Mouse (Mus musculus): ENCODE results near the gene Psmb2.
A peak's percentile ranks its signal among the peaks of the same experiment; 100 is the strongest.

The Psmb2 gene

DNA sequence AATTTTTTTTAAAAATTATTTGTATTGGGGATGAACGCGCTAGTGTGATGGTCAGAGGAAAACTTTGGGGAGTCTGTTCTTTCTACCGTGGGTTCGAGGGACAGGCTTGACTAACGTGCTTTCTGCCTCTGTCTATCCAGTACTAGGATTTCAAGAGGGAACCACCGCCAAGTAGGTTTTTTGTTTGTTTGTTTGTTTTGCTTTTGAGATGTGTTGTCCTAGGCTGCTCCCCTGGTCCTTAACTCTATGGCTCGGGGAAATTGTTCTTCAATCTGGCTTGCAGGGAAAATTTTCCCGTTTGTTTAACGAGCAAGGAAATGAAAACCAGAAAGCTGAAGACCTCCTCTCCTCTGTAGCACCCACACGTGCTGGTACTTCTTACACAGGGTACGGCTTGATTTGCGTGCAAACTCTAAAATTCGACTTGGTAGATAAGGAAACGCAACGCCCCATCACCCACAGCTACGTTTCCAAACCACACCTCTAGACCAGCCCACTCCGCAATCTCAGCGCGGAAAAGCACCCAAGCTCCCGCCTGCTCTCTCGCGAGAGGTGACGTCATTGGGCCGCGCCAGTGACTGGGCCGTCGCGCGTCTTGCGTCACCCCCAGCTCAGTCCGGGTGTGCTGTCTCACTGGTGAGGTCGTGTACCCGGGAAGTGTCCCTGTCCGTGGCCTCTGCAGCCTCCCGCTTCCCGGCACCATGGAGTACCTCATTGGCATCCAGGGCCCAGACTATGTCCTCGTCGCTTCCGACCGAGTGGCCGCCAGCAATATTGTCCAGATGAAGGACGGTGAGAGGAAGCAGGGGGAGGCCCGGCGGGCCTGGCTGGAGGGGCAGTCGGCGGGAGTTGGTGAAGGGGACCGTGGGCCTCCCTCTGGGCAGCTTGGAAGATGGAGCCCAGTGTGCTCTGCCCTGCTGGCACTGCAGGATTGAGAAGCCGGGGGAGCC lies at the start of gene Psmb2:
TSS of gene Psmb2 (plus strand) at position 577 of the 950 bp plus-strand sequence.
- peak; percentile 100 for DNase-seq (ENCODE audit: low spot score)

DNA sequence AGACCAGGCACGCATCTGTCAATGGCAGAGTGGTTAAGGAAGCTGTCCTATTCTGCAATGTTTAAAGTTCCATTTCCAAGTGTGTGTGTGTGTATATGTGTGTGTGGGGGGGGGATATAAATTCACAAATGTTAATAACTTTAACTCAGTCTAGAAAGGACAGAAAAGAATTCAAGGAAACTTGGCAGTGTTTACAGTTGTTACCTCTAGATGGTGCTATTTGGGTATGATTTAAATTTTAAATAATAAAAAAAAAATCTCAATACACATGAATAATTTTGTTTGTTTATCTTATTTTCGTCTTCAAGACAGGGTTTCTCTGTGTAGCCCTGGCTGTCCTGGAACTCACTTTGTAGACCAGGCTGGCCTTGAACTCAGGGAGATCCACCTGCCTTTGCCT lies 45.5 kb upstream of the Psmb2 start:
- DNase-seq (ENCODE audit: low spot score), result no peak

DNA sequence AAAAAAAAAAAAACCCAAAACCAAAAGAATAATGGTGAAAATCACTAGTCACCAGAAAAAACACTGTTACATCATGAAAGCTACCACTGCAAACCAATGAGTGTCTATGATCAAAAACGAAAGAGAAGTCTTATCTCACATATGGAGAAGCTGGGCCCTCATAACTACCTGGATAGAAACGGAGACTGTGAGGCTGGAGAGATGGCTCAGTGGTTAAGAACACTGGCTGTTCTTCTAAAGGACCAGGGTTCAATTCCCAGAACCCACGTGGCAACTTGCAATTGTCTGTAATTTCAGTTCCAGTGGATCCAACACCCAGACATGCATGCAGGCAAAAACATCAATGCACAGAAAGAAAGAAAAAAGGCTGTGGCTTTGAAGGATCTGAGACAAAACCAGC lies 44.8 kb upstream of the Psmb2 start:
- no peak for DNase-seq (ENCODE audit: low spot score)

DNA sequence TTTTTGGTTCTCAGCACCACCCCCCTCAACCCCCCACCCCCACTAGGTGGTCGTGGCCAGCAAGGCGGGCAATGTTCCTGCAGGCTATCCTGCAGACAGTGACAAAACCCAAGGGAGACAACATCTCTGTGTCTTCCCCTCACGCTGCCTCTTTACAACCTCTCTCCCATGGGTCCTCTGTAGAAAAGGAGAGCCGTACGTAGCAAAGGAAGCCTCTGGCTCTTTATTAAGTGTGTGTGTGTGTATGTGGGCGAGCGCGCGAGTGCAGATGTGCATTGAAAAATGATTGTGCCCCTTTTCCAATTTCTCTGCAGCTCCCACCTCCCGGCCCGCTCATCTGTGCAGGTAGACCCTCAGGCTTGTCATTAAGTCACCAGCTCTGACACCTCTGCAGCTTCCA lies 41.1 kb upstream of the Psmb2 start:
- no peak for DNase-seq (ENCODE audit: low spot score)

DNA sequence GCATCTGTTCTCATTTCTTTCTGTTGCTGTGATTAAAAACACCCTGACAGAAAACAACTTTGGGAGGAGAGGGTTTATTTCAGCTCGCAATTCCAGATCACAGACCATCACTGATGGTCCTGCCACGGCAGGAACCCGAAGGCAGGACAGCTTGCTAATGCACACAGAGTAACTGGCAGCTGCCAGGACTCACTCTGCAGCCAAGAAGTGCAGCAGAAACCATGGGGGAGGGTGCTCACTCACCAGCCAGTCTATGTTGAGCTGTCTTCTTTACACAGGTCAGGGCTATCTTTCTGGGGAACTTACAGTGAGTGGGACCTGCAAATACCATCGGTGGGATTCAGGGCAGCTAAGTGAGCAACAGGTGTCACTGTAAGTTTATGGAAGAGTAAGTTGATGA lies 40.0 kb upstream of the Psmb2 start:
- no peak for DNase-seq (ENCODE audit: low spot score)

DNA sequence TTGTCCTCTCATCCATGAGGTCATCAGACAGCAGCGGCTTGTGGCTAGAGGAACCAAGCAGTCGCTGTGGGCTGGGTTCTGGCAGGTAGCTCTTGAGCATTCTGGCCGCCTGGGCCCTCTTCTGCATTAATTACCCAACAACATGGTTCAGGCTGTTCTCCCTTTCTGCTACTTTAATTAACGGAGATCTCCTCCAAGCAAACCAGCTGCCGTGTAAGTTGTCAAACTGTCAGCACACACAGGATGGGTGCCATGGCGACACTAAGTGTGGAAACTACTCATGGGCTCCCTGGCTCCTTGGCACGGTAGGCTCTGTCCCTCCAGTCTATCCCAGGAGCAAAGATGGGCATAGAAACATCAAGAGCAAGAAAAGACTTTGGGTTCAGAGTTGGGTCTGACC lies 38.1 kb upstream of the Psmb2 start:
- DNase-seq (ENCODE audit: low spot score), result no peak

DNA sequence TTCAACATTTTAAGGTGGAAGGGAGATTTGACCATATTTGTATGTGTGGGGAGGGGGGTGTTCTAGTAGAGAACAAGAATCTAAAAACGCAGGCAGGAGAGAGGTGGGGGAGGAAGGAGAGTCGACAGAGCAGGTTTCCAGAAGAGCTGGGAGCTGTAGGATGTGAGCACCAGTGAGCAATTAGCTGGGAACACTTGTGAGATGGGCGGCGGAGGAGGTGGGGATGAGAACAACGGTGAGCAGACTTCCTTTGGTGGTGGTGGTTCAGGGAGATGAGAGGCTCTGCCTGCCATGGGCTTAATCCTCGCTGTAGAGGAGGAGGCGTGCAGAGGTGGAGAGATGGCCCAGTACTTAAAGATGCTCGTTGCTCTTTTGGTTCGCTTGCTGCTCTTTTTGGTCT lies 35.5 kb upstream of the Psmb2 start:
- DNase-seq (ENCODE audit: low spot score), result no peak

DNA sequence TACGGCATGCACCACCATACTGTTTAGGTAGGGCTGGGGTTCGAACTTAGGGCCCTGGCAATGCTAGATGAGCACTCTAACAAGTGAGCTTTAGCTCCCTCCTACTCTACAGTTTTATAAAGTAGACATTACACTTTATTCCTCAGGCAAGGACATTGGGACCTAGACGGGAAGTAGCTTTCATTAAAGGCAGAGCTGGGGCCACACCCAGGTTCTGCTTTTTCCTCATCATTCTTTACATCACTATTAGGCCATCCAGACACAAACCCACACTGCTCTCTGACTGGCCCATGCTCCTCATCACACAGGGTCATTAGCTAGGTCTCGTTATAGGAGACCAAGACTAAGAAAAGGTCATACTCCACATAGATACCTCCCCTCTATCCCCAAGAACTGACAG lies 33.6 kb upstream of the Psmb2 start:
- no peak for DNase-seq (ENCODE audit: low spot score)

DNA sequence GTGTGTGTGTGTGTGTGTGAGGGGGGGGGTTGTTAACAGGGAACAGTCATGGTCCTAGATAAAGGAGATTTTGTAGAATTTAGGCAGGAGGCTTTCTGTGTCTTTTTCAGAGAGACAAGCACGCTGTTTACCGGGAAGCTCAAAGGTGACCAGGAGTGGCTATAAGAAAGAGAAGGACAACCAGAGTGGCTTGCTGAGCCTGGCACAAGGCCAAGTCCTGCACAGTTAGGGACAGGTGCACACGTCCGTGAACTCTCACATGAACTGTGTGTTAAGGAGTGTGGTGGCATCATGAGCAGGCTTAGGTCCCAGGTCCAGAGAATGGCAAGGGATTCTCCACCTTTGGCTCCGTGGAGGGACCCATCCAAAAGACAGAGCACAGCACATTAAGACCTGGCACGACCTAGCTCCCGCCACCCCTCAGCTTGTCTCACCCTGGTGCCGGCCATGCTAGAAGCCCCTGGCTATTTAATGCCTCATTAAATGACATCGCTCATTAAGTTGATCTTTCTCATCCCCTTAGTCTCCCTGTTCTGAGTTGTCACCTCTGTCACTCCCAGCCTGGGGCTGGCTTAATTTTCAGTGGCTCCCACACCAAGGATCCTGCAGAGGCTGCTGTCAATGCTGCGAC lies 33.0 kb upstream of the Psmb2 start:
- DNase-seq (ENCODE audit: low spot score), result no peak

DNA sequence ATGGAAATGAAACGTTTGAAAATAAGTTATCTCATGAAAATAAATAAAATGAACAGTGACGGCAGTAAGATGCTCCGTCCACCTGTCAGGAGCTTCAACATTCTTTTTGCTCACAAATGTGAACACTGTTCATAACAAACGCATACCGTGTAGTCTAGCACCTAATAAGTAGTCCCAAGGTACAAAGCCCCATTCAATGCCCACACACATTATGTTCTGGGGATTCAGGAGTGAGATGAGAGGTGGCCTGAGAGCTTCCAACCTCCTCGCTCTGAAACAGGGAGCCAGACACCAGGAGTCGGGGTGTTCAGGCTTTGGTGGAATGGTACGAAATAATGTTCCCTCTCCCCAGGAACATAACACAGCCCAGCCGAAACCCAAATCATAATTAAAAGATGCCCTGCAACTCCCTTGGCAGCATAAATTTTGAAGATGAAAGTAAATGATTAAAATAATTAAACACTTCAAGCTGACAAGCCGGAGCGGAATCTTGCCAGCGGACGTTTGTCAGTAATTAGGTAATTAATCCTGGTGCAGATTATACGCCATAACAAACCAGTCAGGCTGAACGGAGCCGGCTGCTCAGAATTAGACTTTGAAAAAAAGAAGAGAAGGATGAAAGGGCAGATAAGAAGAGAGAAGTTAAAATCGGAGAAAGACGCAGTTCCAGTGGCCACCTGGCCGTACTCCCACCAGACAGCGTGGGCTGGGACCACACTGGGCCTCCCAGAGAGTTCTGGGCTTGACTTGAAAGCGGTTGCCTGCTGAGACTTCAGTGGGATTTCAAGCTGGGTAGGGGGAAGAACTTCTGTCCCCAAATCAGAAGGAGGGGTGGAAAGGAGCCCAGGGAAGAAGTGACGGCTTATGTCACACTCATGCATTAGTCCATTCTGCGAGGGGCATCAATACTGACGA lies 29.2 kb upstream of the Psmb2 start:
- no peak for DNase-seq (ENCODE audit: low spot score)

DNA sequence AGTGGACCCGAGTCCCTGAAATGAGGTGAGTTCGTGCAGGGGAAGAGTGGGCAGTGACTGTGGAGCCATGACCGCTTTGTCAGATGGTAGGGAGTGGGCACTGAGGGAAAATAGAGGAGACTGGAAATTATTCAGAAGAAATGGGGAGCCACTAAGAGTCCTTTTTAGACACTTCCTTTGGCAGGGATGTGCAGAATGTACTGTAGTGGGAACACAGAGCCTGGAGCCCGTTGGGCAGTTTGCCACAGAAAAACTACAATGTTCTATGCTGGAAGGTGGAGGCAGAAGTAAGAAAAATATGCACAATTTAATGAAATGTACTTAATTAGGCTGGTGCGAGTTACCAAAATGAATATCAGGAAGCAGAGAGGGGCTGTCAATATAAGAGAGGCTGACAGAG lies 24.3 kb upstream of the Psmb2 start:
- no peak for DNase-seq (ENCODE audit: low spot score)

DNA sequence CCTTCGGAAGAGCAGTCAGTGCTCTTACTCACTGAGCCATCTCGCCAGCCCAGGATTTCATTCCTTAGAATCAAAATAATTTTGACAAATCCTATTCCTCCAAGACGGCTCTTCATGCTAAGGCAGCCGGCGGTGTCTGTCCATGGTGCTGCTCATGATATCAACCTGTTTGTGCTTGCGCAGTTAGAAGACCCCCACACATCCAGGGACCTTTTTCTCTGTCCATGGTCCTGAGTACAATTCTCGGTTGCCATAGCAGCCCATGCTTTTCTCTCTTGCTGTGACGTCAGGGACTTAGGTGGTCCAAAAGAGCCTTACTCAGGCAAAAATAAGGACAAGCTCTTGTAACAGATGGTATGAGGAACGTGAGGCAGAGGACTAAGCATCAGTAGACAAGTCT lies 22.1 kb upstream of the Psmb2 start:
- DNase-seq (ENCODE audit: low spot score), result peak; percentile 61

DNA sequence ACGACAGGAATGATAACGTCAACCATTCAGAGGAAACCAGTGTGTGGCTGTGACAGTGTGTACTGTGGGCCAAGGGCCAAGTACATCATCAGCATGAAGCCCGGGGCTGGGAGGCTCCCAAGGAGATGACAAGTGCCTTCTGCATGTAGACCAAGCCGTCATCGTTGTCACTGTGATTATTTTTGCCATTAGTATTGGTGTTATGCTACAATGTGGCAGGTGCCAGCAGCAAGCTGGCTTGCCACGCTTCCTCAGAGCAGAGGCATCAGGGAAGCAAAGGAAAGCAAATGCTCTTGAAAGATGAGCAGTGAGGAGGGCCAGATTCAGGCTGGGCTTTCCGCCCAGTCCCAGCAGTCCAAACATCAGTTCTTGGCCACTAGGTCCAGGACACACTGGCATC lies 16.2 kb upstream of the Psmb2 start:
- no peak for DNase-seq (ENCODE audit: low spot score)

DNA sequence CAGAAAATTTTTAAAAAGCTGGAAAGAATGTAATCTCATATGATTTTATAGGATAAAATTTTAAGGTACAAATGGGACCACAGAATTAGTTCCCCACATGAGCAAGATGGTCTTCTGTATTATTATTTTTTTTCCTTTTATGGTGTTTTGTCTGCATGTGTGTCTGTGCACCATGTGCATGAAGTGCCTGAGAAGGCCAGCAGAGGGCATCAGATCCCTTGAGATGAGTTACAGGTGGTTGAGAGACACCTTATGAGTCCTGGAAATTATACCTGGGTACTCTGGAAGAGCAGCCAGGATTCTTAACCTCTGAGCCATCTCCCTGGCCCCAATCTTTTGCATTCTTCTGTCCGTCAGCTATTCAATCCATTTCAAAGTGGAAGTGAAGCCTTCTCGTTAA lies 10.4 kb upstream of the Psmb2 start:
- DNase-seq (ENCODE audit: low spot score), result no peak

DNA sequence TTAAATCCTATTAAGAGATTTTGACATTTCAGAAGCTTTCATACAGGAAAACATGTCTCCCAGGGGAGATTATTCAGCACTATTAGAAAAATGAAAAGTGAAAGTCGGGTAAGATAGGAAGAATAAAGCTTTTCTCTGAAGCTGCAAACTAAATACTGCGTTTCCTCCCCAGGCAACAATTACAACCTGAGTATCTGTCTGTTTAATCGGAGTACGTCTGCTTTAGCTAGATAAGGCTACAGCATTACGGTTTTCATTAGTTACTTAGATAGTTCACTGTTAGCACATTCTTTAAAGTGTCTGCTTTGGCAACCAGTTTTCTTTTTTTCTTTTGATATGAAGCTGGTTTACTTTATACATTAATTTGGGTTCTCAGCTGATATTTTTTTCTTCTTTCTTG lies 4.9 kb downstream of the Psmb2 start:
- DNase-seq (ENCODE audit: low spot score), result no peak

DNA sequence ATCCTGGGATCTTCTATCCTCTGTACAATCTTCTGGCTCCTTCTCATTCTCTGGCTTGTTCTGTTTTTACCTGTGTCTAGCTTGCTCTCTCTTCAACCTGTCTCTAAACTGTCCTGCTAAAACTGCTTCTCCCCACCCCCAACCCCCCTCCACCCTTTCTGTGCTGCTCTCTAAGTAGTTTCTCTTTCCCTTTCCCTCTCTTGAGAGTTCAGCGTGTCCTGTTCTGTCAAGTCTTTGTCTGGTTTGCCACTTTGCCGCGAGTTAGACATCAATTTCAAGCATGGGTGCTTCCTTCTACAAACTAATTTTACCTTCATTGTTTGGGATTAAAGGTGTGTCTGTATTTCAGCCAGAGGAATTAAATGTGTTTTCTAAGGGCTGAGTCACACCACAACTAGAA lies 5.7 kb downstream of the Psmb2 start:
- no peak for DNase-seq (ENCODE audit: low spot score)

DNA sequence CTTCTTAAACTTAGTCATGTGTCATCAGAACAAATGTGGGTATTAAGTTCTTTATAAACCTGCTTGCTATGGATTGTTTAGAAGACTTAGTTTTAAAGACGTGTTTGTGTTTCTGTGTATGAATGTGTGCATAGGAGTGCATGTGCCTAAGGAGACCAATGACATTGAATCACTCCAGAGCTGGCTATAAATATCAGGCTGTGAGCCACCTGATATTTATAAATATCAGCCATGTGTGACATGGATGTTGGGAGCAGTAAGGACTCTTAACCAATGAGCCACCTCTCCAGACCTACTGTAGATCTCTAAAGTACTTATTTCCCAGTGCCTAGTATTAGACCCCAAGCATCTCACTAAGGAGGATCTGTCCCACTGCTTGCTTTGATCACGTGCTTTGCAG lies 12.0 kb downstream of the Psmb2 start:
- DNase-seq (ENCODE audit: low spot score), result no peak

DNA sequence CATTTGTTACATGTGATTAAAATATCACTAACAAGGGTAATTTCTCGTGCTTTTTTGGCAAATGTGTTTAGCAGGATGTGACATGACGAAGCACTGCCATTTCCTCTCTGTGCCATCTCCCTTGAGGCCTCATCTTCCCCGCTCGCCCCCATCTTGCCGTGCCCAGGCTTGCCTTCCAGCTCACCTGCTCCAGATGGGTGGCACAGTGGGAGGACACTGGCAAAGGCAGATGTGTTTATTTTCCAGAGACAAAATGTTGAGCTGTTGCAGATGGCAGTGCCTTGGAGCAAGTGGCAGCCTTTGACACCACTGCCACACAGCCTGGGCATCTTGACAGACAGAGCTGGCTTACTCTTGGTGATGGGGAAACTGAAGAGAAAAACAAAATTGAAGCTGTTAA lies 15.6 kb downstream of the Psmb2 start:
- DNase-seq (ENCODE audit: low spot score), result no peak

DNA sequence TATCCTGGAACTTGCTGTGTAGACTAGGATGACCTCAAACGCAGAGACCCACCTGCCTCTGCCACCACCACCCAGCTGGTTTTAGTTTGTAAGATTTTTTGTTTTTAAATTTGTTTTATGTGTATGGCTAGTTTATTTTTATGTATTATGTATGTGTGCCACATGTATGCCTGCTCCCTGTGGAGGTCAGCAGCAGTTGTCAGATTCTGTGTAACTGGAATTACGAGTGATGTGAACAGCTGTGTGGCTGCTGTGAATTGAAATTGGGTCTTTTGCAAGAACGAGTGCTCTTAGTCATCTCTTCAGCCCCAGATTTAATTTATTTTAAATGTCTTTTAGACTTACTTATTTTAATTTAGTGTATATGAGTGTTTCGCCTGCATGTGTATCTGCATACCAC lies 19.5 kb downstream of the Psmb2 start:
- no peak for DNase-seq (ENCODE audit: low spot score)

DNA sequence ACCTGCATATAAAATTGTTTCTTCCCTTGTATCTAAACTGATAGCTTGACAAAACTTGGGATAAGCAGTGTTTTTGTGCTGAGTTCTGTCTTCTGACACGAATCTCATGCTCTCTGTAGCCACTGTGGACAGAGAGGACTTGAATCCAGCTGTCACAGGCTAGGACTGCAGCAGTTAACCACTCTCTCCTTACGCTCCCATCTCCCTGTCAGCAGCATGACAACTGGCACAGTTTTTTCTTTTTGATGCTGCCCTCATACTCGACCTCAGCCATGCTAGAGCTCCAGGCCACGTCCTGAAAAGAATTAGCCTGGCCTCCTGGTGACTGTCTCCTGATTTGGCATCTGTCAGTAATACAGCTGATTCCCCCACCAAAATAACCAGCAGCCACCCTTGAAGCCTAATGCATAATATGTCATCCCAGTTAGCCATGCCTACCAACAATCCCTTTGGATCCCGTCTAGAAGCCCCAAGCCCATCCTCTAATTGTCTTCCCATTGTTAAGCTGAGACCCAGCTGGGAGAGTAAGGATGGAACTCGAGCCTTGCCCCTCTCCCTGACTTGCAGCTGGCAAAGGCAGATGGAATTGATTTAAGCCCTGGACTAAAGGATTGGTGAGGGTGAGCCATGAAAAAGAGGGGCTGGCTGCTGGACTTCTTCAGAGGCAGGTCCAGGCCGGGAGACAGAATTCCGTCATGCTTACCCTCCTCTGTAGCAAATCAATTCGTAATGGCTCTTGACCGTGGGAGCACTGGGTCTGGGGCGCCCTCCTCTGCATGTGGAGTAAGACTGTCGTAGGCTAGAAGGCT lies 29.4 kb downstream of the Psmb2 start:
- no peak for DNase-seq (ENCODE audit: low spot score)

DNA sequence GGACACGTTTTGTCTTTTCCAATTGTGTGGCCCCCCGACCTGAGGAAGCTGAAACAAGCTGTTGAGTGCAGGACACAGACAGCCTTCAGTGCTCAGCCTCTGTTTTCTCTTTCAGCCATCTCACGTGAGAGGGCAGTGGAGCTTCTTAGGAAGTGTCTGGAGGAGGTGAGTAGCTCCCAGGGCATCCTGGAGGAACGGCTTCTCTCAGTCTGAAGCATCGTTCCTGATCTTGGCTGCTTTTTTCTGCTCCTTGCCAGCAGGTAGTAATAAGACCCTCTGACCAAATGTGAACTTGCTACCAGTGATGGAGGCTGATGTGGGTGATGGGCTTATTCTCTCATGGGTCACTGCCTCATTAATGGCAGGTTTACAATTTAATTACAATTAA lies 30.0 kb downstream of the Psmb2 start:
- DNase-seq (ENCODE audit: low spot score), result no peak

DNA sequence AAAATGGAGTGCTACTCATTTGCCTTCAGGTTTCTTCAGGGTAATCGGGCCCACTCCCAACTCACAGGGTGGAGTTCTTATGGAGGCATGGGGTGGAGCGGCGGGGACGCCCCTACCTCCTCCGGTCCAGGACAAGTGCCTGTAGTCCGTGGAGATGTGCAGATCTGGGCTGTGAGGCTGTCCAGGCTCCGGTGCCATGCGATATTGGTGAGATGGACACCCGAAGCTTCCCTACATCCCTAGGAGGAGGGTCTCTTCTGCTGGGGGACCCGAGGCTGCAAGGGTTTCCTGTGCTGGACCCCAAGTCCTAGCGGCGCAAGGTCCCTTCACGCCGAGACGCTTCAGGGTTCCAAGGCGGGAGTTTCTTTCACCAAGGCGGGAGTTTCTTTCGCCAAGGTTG lies 54.7 kb downstream of the Psmb2 start:
- DNase-seq (ENCODE audit: low spot score), result no peak

Data from testis, postnatal 10 days (tissue).